Mouse (Mus musculus) liver, postnatal 0 days (tissue): ENCODE data around the gene A930009A15Rik. TPM values are rescaled to one million over a fixed set of nuclear protein-coding genes. Genes with fewer than 3 reads are reported as not detected.

Experiments used
- ATAC-seq: fragments of 200-750 bp; cut with Nextera tagmentation; 2 replicates; pipeline ENCODE4 v1.8.0; 2017; ENCODE audit warnings: mild to moderate bottlenecking, moderate library complexity
- DNase-seq: peaks from one replicate; pipeline ENCODE4 v3.0.0-alpha.2; 2016
- H3K27ac ChIP-seq: fragments of 300-500 bp; sonication (generic); 2 replicates; pipeline ENCODE4 v1.5.1; 2014; ENCODE audit warnings: antibody characterized with exemption, moderate library complexity, mild to moderate bottlenecking, low read depth
- H3K27me3 ChIP-seq: fragments of 300-500 bp; sonication (generic); 2 replicates; pipeline ENCODE4 v1.6.1; 2014; ENCODE audit warnings: low read length, control low read depth, mixed read lengths; ENCODE audit not compliant: insufficient read depth
- H3K36me3 ChIP-seq: fragments of 300-500 bp; sonication (generic); replicated peaks from 2 replicates; pipeline ENCODE4 v1.6.1; 2014; ENCODE audit warnings: mild to moderate bottlenecking, control low read depth, low read length, moderate library complexity, mixed read lengths; ENCODE audit not compliant: insufficient read depth
- H3K4me1 ChIP-seq: fragments of 300-500 bp; sonication (generic); 2 replicates; pipeline ENCODE4 v1.6.1; 2014; ENCODE audit warnings: antibody characterized with exemption, mild to moderate bottlenecking, control low read depth; ENCODE audit not compliant: insufficient read depth
- H3K4me2 ChIP-seq: fragments of 300-500 bp; sonication (generic); 2 replicates; pipeline ENCODE4 v1.6.1; 2014; ENCODE audit warnings: low read depth, mild to moderate bottlenecking, low read length, moderate library complexity, mixed read lengths
- H3K4me3 ChIP-seq: fragments of 300-500 bp; sonication (generic); 2 replicates; pipeline ENCODE4 v1.5.1; 2014; ENCODE audit warnings: low read depth, low read length
- H3K9ac ChIP-seq: fragments of 300-500 bp; sonication (generic); replicated peaks from 2 replicates; pipeline ENCODE4 v1.6.1; 2014; ENCODE audit warnings: mild to moderate bottlenecking, moderate library complexity
- H3K9me3 ChIP-seq: fragments of 300-500 bp; sonication (generic); 2 replicates; pipeline ENCODE4 v1.6.1; 2016; ENCODE audit warnings: mild to moderate bottlenecking, control low read depth, low read length, mixed read lengths
- CTCF ChIP-seq: sonication (generic); IDR thresholded peaks from 2 replicates; pipeline ENCODE4 v1.5.1; 2016; ENCODE audit warnings: antibody characterized with exemption, low read depth
- EP300 ChIP-seq: IDR thresholded peaks from 2 replicates; pipeline ENCODE4 v1.6.1; 2016; ENCODE audit warnings: antibody characterized with exemption, low read depth, mild to moderate bottlenecking
- WGBS: fragments of 180-500 bp; shearing (Covaris S2); extraction: QIAGEN DNeasy Blood & Tissue Kit; methylation state at CpG from one replicate; pipeline ENCODE4 v1.1.7; 2014; ENCODE audit not compliant: insufficient replicate concordance; 5-methylcytosine and 5-hydroxymethylcytosine counted together
- polyA plus RNA-seq: library from polyadenylated mRNA; unstranded; fragments of >200 nt; fragmentation: Nextera tagmentation; extraction: Ambion mirVana; gene quantifications from 2 replicates; pipeline ENCODE4 v1.2.1, GENCODE M21; 2015

Gene A930009A15Rik
- polyA plus RNA-seq, 1 experiment from 2014 or later = 0.56 TPM

- Histone ChIP-seq H3K9ac (no peak overlapping the region), H3K4me2 (no peak overlapping the region), H3K4me1 (no peaks in the 10 kb centered on the region), H3K27ac (no peak overlapping the region), H3K4me3 (no peak overlapping the region), H3K27me3 (no peaks in the 10 kb centered on the region), H3K36me3 (no peaks in the 10 kb centered on the region), H3K9me3 (no peaks in the 10 kb centered on the region)
- DNase-seq (peak; percentile 19), ATAC-seq (no peak)
- WGBS = 58% methylated on average over 12 of the region's 12 CpGs
- no peak for TF ChIP-seq EP300
- no peak for TF ChIP-seq CTCF
Observed at GRCm38 (mm10) chr10:115561136-115561880, 8.5 kb upstream of the A930009A15Rik start.

- no peak overlapping the region for H3K4me3 ChIP-seq
- H3K27ac ChIP-seq = no peak overlapping the region
- no peak overlapping the region for H3K4me2 ChIP-seq
- no peaks in the 10 kb centered on the region for H3K36me3 ChIP-seq
- H3K9me3 ChIP-seq = no peaks in the 10 kb centered on the region
- TF ChIP-seq EP300 (no peak), CTCF (no peak)
- H3K27me3 ChIP-seq = no peaks in the 10 kb centered on the region
- no peak for ATAC-seq
- no peak overlapping the region for H3K9ac ChIP-seq
- no peak for DNase-seq
- WGBS = 78% methylated on average over 4 of the region's 4 CpGs
- H3K4me1 ChIP-seq = no peaks in the 10 kb centered on the region
Observed at GRCm38 (mm10) chr10:115562911-115563686, 6.7 kb upstream of the A930009A15Rik start.

- H3K27ac ChIP-seq = no peak overlapping the region
- no peak overlapping the region for H3K9ac ChIP-seq
- H3K4me2 ChIP-seq = no peak overlapping the region
- no peak for ATAC-seq
- H3K4me3 ChIP-seq = no peak overlapping the region
- no peaks in the 10 kb centered on the region for H3K9me3 ChIP-seq
- DNase-seq = no peak
- WGBS = 74% methylated on average over 5 of the region's 5 CpGs
- no peaks in the 10 kb centered on the region for H3K27me3 ChIP-seq
- H3K4me1 ChIP-seq = no peaks in the 10 kb centered on the region
- no peak for TF ChIP-seq CTCF
- no peak for TF ChIP-seq EP300
- no peaks in the 10 kb centered on the region for H3K36me3 ChIP-seq
Observed at GRCm38 (mm10) chr10:115563961-115564360, 5.8 kb upstream of the A930009A15Rik start.

- Histone ChIP-seq H3K27me3 (no peaks in the 10 kb centered on the region), H3K27ac (no peak overlapping the region), H3K36me3 (no peaks in the 10 kb centered on the region), H3K9me3 (no peaks in the 10 kb centered on the region), H3K4me1 (no peaks in the 10 kb centered on the region), H3K9ac (no peak overlapping the region), H3K4me3 (no peak overlapping the region), H3K4me2 (no peak overlapping the region)
- TF ChIP-seq EP300 (no peak), CTCF (no peak)
- 76% methylated on average over 2 of the region's 2 CpGs for WGBS
- DNase-seq (no peak), ATAC-seq (no peak)
Observed at GRCm38 (mm10) chr10:115570577-115570976, 791 bp downstream of the A930009A15Rik start.

GRCm38 (mm10) chr10:115571317-115571716 is 1.5 kb downstream of the A930009A15Rik start:
- Histone ChIP-seq H3K9ac (no peak overlapping the region), H3K4me2 (no peak overlapping the region), H3K36me3 (no peaks in the 10 kb centered on the region), H3K27me3 (no peaks in the 10 kb centered on the region), H3K4me1 (no peaks in the 10 kb centered on the region), H3K9me3 (no peaks in the 10 kb centered on the region), H3K27ac (no peak overlapping the region), H3K4me3 (no peak overlapping the region)
- 84% methylated on average over 6 of the region's 6 CpGs for WGBS
- TF ChIP-seq CTCF (no peak), EP300 (no peak)
- ATAC-seq (no peak), DNase-seq (no peak)

GRCm38 (mm10) chr10:115571734-115572440 is 2.1 kb downstream of the A930009A15Rik start:
- Histone ChIP-seq H3K27me3 (no peaks in the 10 kb centered on the region), H3K36me3 (no peaks in the 10 kb centered on the region), H3K4me1 (no peaks in the 10 kb centered on the region), H3K4me3 (no peak overlapping the region), H3K4me2 (no peak overlapping the region), H3K27ac (no peak overlapping the region), H3K9ac (no peak overlapping the region), H3K9me3 (no peaks in the 10 kb centered on the region)
- TF ChIP-seq EP300 = no peak
- no peak for TF ChIP-seq CTCF
- DNase-seq (no peak), ATAC-seq (no peak)
- WGBS = 60% methylated on average over 3 of the region's 3 CpGs
